Mouse (Mus musculus): ENCODE results near the gene I830077J02Rik. TPM values are rescaled to one million over a fixed set of nuclear protein-coding genes. Genes with fewer than 3 reads are reported as not detected.

The I830077J02Rik gene
- 1 to 10 TPM in 1 of 2 experiments, under 1 TPM in 1; 0.98 to 1.2 TPM for total RNA-seq (2021)
- long read RNA-seq, experiment 1: 0 reads
- long read RNA-seq, experiment 2: 0 reads

GRCm38 (mm10) chr3:105932240-105933071, at the start of gene I830077J02Rik:
I830077J02Rik (minus strand) TSS chr3:105932664.
- Histone ChIP-seq H3K27ac (peak within 1 kb of the TSS; percentile 36; the same call in 1 of the 2 replicates), H3K4me3 (no peak within 1 kb of the TSS)
- no peak for TF ChIP-seq CTCF (conservative IDR thresholded peaks at IDR 0.05)
- DNase-seq (ENCODE audit: low spot score in 2 of 2): no peak

- DNase-seq (ENCODE audit: low spot score in 2 of 2): no peak
- Histone ChIP-seq H3K27ac (no peak overlapping the region), H3K4me3 (no peak overlapping the region)
- no peak for TF ChIP-seq CTCF (conservative IDR thresholded peaks at IDR 0.05)
Observed at GRCm38 (mm10) chr3:105974174-105974573, 41.7 kb upstream of the I830077J02Rik start.

- no peak for DNase-seq (ENCODE audit: low spot score in 2 of 2)
- TF ChIP-seq CTCF (conservative IDR thresholded peaks at IDR 0.05): no peak
- Histone ChIP-seq H3K4me3 (no peak within 1 kb of the TSS), H3K27ac (no peak within 1 kb of the TSS)
Observed at GRCm38 (mm10) chr3:105973411-105973810, 40.9 kb upstream of the I830077J02Rik start, which contains the start of gene Ovgp1. Ovgp1 (plus strand) TSS chr3:105973711.

GRCm38 (mm10) chr3:105971831-105972446, 39.5 kb upstream of the I830077J02Rik start:
- Histone ChIP-seq H3K4me3 (no peak overlapping the region), H3K27ac (no peak overlapping the region)
- no peak for DNase-seq (ENCODE audit: low spot score in 2 of 2)
- no peak for TF ChIP-seq CTCF (conservative IDR thresholded peaks at IDR 0.05)

GRCm38 (mm10) chr3:105960700-105961099, 28.2 kb upstream of the I830077J02Rik start:
- H3K27ac ChIP-seq: no peak overlapping the region
- DNase-seq (ENCODE audit: low spot score in 2 of 2): no peak
- peak; percentile 65 for TF ChIP-seq CTCF (conservative IDR thresholded peaks at IDR 0.05)
- no peak overlapping the region for H3K4me3 ChIP-seq

- Histone ChIP-seq H3K27ac (peak within 1 kb of the TSS; percentile 100), H3K4me3 (peak within 1 kb of the TSS; percentile 91)
- no peak for TF ChIP-seq CTCF (conservative IDR thresholded peaks at IDR 0.05)
- no peak for DNase-seq (ENCODE audit: low spot score in 2 of 2)
Observed at GRCm38 (mm10) chr3:105959999-105960398, 27.5 kb upstream of the I830077J02Rik start, which contains the start of gene Atp5f1. Atp5f1 (minus strand) TSS chr3:105960099.

GRCm38 (mm10) chr3:105959585-105959984, 27.1 kb upstream of the I830077J02Rik start:
- TF ChIP-seq CTCF (conservative IDR thresholded peaks at IDR 0.05): no peak
- peak overlapping the region; percentile 100 for H3K27ac ChIP-seq
- peak overlapping the region; percentile 91 for H3K4me3 ChIP-seq
- peak in 1 of 2 experiments; percentile 23 for DNase-seq (ENCODE audit: low spot score in 2 of 2)

GRCm38 (mm10) chr3:105958974-105959580, 26.6 kb upstream of the I830077J02Rik start, which contains the start of gene Wdr77:
Wdr77 (plus strand) TSS chr3:105959369.
- DNase-seq (ENCODE audit: low spot score in 2 of 2): peak; percentile 95 to 96
- TF ChIP-seq CTCF (conservative IDR thresholded peaks at IDR 0.05): no peak
- Histone ChIP-seq H3K4me3 (peak within 1 kb of the TSS; percentile 91), H3K27ac (peak within 1 kb of the TSS; percentile 100)

GRCm38 (mm10) chr3:105958204-105958603, 25.7 kb upstream of the I830077J02Rik start:
- Histone ChIP-seq H3K4me3 (peak overlapping the region; percentile 91), H3K27ac (peak overlapping the region; percentile 100)
- DNase-seq (ENCODE audit: low spot score in 2 of 2): no peak
- TF ChIP-seq CTCF (conservative IDR thresholded peaks at IDR 0.05): no peak

- Histone ChIP-seq H3K27ac (no peak overlapping the region), H3K4me3 (peak overlapping the region; percentile 91; the same call in 1 of the 2 replicates)
- TF ChIP-seq CTCF (conservative IDR thresholded peaks at IDR 0.05): peak; percentile 59
- DNase-seq (ENCODE audit: low spot score in 2 of 2): no peak
Observed at GRCm38 (mm10) chr3:105957235-105957634, 24.8 kb upstream of the I830077J02Rik start.

- no peak for DNase-seq (ENCODE audit: low spot score in 2 of 2)
- Histone ChIP-seq H3K4me3 (no peak overlapping the region), H3K27ac (no peak overlapping the region)
- no peak for TF ChIP-seq CTCF (conservative IDR thresholded peaks at IDR 0.05)
Observed at GRCm38 (mm10) chr3:105951348-105951747, 18.9 kb upstream of the I830077J02Rik start.

GRCm38 (mm10) chr3:105936111-105936510, 3.6 kb upstream of the I830077J02Rik start:
- H3K4me3 ChIP-seq: no peak overlapping the region
- DNase-seq (ENCODE audit: low spot score in 2 of 2): no peak
- no peak for TF ChIP-seq CTCF (conservative IDR thresholded peaks at IDR 0.05)
- no peak overlapping the region for H3K27ac ChIP-seq

GRCm38 (mm10) chr3:105935033-105935432, 2.6 kb upstream of the I830077J02Rik start:
- no peak for TF ChIP-seq CTCF (conservative IDR thresholded peaks at IDR 0.05)
- Histone ChIP-seq H3K4me3 (no peak overlapping the region), H3K27ac (no peak overlapping the region)
- no peak for DNase-seq (ENCODE audit: low spot score in 2 of 2)
